Mouse (Mus musculus) embryonic stem cell, embryonic (primary cell): ENCODE data around the gene Pcbp2.

Experiments
- CTCF ChIA-PET, 4 experiments: fragments of 300-600 bp in 2 of 4; fragments of 350-600 bp in 2 of 4; sonication (Branson Sonifier 250); formaldehyde crosslinking; loops; one replicate each; lab custom pipeline; 2022; ENCODE audit warnings: inconsistent platforms in 2 of 4; lab: Charles Lee
- POLR2A ChIA-PET, 4 experiments: fragments of 300-600 bp in 2 of 4; fragments of 350-600 bp in 2 of 4; sonication (Branson Sonifier 250); formaldehyde crosslinking; loops; one replicate each; lab custom pipeline; 2022; ENCODE audit warnings: antibody characterized with exemption in 4 of 4, inconsistent platforms in 1 of 4; lab: Charles Lee

Pcbp2 gene

DNA sequence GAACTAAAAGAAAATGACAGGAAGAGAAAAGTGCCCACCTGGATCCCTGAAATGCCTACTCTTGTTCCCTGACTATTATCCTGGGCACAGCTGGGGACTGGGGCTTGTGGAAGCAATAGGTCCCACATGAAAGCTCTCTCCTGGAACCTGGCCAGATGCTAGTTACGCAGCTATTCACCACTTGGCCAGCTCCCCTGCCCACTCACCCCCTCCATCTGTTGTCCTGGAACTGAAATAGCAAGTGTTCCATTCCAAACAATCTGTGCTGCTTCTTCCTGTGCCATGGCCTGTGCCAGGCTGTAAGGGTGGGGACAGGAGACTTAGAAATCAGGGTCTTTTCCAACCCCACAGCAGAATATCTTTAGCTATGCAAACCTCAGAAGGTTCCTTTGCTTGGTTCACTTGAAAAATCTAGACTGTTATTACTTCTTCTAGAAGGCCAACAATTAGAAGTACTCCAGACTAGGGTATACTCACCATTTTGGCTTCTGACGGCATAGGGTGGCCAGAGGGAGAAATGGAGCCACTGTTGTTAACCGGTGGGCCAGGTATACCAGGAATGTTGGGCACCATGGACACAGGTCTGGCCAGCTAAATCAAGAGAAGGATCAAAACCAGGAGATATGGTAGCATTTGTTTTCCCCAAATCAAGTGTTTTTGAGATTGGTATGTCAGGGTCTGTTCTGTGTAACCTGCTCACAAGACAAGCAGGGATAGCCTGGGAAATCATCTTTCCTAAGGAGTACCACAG, 76.5 kb downstream of the Pcbp2 start:
- POLR2A ChIA-PET, result interaction anchor here in 1 of 4 experiments (0.6 to 1.7 kb wide), 4 partner anchors 11 to 43 kb away, joined by 3 to 5 read pairs (median 4); partner anchors contain the start of gene Tarbp2
- CTCF ChIA-PET, result interaction anchor here in 1 of 4 experiments (0.8 to 1.2 kb wide), 2 partner anchors 170 to 315 kb away, joined by 3 read pairs; no protein-coding TSS in a partner anchor

DNA sequence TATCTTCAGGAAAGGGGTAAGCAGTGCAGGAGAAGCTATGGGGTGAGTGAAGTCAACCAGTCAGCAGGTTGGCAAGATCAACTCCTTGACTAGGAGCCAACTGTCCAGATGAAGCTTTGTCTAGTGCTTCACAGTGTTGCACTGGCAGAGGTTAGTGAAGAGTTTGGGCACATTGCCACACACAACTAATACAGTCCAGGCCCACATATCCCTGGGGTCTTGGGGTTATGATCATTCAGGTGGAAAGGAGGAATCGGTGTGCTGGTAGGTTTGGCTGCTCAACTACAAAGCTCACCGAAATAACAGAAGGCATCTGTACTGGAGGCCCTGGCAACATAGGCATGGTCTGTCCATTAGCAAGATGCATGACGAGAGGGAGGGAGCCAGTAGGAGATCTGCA, 77.1 kb downstream of the Pcbp2 start:
- POLR2A ChIA-PET, result interaction anchor here in 1 of 4 experiments (0.6 to 1.7 kb wide), 2 partner anchors 30 to 42 kb away, joined by 4 to 5 read pairs; partner anchors contain the start of gene Tarbp2
- CTCF ChIA-PET, result interaction anchor here in 1 of 4 experiments (0.5 to 1.2 kb wide), 3 partner anchors 166 to 314 kb away, joined by 3 read pairs; no protein-coding TSS in a partner anchor
